Mouse (Mus musculus): ENCODE data around the gene Pld1.
A peak's percentile ranks its signal among the peaks of the same experiment; 100 is the strongest.

Gene Pld1

DNA sequence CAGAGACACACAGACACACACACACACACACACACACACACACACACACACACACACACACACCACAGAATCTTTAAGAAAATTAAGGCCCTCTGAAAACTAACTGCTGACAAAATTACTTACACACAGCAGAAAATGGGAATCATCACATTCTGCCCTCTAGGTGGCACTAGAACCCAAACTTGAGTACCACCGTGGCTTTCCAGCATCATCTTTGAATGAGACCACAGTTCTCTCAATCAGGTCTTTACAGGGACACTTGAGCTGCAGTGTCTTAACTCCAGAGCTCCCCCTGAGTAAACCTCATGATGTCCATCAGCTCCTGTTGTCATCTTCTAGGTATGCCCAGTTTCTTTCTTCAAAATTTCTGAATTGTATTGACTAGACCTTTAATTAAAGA, 227.1 kb downstream of the Pld1 start:
- DNase-seq, result peak; percentile 44 to 50

DNA sequence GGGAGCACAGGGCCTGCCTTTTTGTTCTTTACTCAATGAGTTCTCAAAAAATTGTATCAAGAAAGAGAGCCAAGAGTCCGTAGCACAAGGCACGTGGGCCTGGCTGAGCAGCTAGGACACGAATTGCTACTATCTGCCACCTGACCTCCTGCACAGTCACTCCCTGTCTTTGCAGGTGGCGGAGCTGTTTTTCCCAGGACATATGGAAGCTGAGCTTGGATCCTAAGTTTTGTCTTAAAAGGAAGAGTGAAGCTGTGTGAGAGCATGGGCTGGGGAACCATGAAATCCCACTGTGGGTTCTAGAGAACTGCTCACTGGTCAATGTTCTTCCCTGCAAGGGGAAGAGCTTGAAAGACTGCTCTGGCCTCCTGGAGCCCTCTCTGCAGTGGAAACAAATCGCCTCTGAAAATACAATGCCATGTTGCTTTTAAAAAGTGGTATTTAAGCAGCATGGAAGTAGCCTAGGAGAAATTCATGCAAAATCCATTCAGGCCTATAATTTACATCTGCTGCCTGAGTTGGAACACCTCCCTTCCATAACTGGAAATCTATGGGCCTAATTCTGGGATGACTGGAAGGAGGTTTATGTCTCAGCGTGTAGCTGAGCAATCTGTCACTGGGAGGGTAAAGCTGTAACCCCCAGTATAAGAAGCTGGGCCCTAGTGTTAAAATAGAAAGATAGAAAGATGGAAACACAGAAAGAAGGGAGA, 229.5 kb downstream of the Pld1 start:
- no peak for DNase-seq

DNA sequence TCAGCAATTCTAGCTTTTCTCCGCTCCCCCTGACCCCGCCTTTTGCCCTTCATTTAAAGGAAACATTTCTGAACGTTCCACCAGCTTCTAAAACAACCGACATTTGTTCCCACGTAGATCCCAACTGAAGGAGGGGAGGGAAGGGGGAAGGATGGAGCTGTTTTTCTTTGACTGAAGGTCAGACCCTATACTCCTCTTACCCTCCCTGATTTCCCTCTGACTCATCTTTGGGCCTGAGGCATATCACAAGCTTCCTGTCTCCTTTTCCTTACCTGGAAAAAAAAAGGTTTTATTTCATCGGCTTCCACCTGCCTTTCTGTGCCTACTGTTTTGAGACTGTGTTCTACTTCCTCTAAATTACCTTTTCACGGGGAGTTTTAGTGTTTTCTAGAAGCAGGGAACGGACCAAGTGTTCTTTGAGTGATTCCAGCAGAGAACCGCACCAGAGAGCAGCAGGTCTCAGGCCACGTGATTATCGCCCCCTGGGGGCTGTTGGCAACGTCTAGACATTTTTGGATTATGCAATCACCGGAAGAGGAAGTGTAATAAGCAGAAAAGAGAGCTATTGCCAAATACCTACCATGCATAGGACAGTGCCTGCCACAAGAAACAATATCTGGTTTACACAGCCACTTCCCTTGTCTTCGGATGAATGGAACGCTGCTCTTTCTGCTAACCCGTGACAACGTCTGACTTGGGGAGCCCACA, 232.6 kb downstream of the Pld1 start:
- DNase-seq, result peak; percentile 61 to 67

DNA sequence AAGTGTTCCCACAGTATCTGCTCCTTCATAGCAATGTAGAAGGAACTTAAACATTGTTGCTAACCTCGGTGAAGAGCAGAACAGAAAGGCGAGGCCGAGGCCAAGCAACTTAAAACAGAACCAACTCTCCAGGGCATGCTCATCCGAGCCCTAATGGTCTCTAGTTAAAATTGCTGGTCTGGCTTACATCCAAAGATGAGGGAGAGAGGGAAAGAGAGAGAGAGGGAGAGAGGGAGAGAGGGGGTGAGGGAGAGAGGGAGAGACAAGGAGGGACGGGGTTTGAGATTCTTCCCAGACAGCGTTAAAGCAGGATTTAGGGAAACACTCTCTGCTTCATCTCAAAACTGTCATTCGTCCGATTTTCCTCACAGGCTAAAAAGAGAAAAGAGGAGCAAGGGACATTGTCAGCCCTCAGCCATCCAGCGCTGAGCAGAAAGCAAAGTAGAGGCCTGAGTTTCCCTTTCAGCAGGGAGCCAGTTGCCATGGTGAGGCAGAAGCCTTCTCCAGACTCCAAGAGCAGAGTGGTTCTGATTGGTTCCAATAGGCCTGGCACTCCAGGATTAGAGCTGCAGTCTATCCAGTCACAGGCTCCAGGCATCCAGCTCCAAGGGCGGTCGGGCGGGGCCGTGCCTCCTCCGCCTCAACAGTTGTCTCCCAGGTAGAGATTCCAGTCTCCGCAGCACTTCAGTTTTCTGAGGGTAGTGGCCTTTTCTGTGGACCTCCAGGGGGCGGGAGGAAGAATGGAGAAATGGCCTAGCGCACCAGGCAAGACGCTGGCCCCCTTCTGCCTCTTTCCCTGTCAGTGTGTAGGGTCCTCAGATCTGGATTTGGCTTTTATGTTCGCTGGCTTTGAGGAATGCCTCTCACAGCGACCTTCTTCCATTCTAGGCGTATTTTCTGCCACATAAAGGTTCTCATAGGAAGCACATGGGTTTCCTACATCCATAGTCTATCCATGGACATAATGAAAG, 237.8 kb downstream of the Pld1 start:
- DNase-seq, result no peak

DNA sequence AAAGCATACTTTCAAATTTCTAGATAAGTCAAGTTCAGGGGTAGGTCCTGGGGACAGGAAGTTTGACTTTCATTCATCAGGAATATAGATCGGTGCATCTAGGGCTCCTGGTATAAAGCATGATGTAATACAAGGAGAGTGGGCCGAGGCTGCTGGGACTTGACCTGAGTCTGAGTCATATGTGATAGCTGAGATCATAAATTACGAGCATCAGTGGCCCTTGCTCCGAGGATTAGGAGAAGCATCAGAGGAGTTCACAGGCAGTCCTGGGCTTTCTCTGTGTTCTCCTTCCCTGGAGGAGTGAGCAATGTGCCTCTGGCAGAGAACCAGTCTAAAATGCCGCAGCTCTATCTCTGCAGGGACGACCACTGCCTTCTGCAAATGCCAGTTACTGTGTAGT, 239.8 kb downstream of the Pld1 start:
- DNase-seq, result no peak

Data from B cell, adult 2 months (primary cell).